Mouse (Mus musculus): ENCODE measurements around the gene Glb1l2. TPM values are rescaled to one million over a fixed set of nuclear protein-coding genes. Genes with fewer than 3 reads are reported as not detected.

The Glb1l2 gene
- polyA plus RNA-seq, 1 experiment from 2014 or later: 3.5 TPM

DNA sequence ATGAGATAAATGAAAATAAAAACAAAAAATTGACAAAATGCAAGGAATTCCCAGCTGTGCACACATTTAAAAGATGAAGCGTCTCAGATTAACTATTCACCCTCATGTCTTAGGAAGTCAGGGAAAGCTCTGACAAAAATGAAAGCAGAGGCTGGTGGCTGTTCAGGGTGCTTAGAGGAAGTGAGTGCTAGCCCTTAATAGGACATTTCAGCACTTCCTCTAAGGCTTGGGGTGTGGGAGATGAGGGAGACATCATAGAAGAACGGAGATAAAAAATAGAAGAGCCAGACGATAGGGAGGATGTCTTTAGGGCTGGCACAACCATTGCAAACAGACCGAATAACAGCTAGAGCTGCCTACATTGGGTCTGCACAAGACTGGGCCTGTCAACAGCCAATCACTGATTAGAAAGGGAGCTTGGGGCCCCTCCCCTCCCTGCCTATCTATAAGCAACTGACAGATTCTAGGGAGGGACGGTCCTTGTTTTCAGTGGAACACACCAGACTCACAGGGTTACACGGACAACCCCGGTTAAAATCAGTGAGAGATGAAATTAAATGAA lies 22.8 kb downstream of the Glb1l2 start:
- no peak overlapping the region for H3K27ac ChIP-seq (ENCODE audit: low read depth, low read length)
- H3K4me1 ChIP-seq (ENCODE audit: control insufficient read depth, insufficient read depth, low read depth, low read length): no peaks in the 10 kb centered on the region
- ATAC-seq: 0 out of 2 replicates have a peak, but pooled peaks have one; percentile 73
- H3K9ac ChIP-seq (ENCODE audit: low read depth, low read length): no peak overlapping the region
- 59% methylated on average over 7 of the region's 7 CpGs for WGBS
- no peak overlapping the region for H3K4me2 ChIP-seq (ENCODE audit: low read length)
- H3K27me3 ChIP-seq (replicated peaks; ENCODE audit: control insufficient read depth, insufficient read depth, low read length): no peaks in the 10 kb centered on the region
- no peaks in the 10 kb centered on the region for H3K36me3 ChIP-seq (ENCODE audit: control insufficient read depth, insufficient read depth, low read length)
- H3K9me3 ChIP-seq (ENCODE audit: control insufficient read depth, low read length): no peaks in the 10 kb centered on the region
- H3K4me3 ChIP-seq (ENCODE audit: low read length): no peak overlapping the region

DNA sequence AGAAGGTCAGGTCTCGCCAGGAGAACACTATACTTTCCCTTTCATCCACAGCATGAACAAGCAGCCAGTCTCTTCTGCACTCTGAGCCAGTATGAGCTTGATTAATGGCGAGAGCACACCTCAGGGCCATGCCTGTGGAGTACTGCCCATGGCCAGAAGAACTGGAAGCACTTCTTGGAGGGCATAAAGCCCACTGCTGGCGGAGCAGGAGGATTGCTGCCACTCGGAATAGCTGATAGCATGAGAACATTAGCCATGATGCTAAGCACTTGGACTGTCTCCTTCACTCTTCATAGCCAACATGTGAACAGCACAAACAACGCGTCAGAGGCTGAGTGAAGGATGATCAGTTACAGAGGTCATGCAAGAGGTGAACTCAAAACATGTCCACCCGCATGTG lies 27.8 kb downstream of the Glb1l2 start:
- 85% methylated on average over 7 of the region's 7 CpGs for WGBS
- Histone ChIP-seq H3K4me1 (ENCODE audit: control insufficient read depth, insufficient read depth, low read depth, low read length) (no peaks in the 10 kb centered on the region), H3K27me3 (replicated peaks; ENCODE audit: control insufficient read depth, insufficient read depth, low read length) (no peaks in the 10 kb centered on the region), H3K9me3 (ENCODE audit: control insufficient read depth, low read length) (no peaks in the 10 kb centered on the region), H3K9ac (ENCODE audit: low read depth, low read length) (no peak overlapping the region), H3K27ac (ENCODE audit: low read depth, low read length) (no peak overlapping the region), H3K4me3 (ENCODE audit: low read length) (no peak overlapping the region), H3K36me3 (ENCODE audit: control insufficient read depth, insufficient read depth, low read length) (no peaks in the 10 kb centered on the region), H3K4me2 (ENCODE audit: low read length) (no peak overlapping the region)
- ATAC-seq: no peak

- peak; percentile 82 for ATAC-seq
Measured at GRCm38 (mm10) chr9:26776122-26776902, 30.0 kb downstream of the Glb1l2 start.

GRCm38 (mm10) chr9:26775700-26776099 lies 30.6 kb downstream of the Glb1l2 start:
- no peak overlapping the region for H3K4me3 ChIP-seq (ENCODE audit: low read length)
- H3K27ac ChIP-seq (ENCODE audit: low read depth, low read length): 0 out of 2 replicates have a peak overlapping the region, but pooled peaks have one; percentile 7
- no peaks in the 10 kb centered on the region for H3K36me3 ChIP-seq (ENCODE audit: control insufficient read depth, insufficient read depth, low read length)
- H3K27me3 ChIP-seq (replicated peaks; ENCODE audit: control insufficient read depth, insufficient read depth, low read length): no peaks in the 10 kb centered on the region
- no peak overlapping the region for H3K9ac ChIP-seq (ENCODE audit: low read depth, low read length)
- no peak for ATAC-seq
- no peak overlapping the region for H3K4me2 ChIP-seq (ENCODE audit: low read length)
- H3K4me1 ChIP-seq (ENCODE audit: control insufficient read depth, insufficient read depth, low read depth, low read length): no peaks in the 10 kb centered on the region
- WGBS: 82% methylated on average over 2 of the region's 2 CpGs
- no peaks in the 10 kb centered on the region for H3K9me3 ChIP-seq (ENCODE audit: control insufficient read depth, low read length)

More at GRCm38 (mm10) chr9:26776122-26776902, 30.0 kb downstream of the Glb1l2 start:
- Histone ChIP-seq H3K36me3 (ENCODE audit: control insufficient read depth, insufficient read depth, low read length) (no peaks in the 10 kb centered on the region), H3K4me1 (ENCODE audit: control insufficient read depth, insufficient read depth, low read depth, low read length) (no peaks in the 10 kb centered on the region), H3K4me2 (ENCODE audit: low read length) (no peak overlapping the region), H3K9me3 (ENCODE audit: control insufficient read depth, low read length) (no peaks in the 10 kb centered on the region), H3K27me3 (replicated peaks; ENCODE audit: control insufficient read depth, insufficient read depth, low read length) (no peaks in the 10 kb centered on the region), H3K4me3 (ENCODE audit: low read length) (no peak overlapping the region), H3K9ac (ENCODE audit: low read depth, low read length) (no peak overlapping the region), H3K27ac (ENCODE audit: low read depth, low read length) (no peak overlapping the region)
- WGBS: 60% methylated on average over 6 of the region's 6 CpGs

DNA sequence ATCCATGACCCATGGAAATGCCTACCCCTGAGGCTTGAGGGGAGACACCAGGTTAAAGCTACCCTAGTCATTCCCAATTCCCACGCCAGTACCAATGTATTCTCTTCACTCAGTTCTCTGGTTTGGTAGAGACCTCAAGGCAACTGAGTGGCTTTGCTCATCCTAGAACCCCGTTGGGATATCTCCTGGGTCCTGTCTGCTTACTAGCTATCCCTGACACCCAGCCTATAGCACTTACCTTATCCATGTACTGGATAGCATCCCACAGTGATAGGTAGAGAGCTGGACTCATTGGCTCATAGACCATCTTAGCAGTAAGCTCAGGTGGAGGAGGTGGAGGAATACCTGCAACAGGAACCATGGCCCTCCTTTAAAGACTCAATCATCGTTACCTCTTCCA lies 38.1 kb downstream of the Glb1l2 start:
- Histone ChIP-seq H3K27me3 (replicated peaks; ENCODE audit: control insufficient read depth, insufficient read depth, low read length) (no peaks in the 10 kb centered on the region), H3K4me2 (ENCODE audit: low read length) (no peak overlapping the region), H3K4me3 (ENCODE audit: low read length) (no peak overlapping the region), H3K27ac (ENCODE audit: low read depth, low read length) (no peak overlapping the region), H3K9me3 (ENCODE audit: control insufficient read depth, low read length) (no peaks in the 10 kb centered on the region), H3K9ac (ENCODE audit: low read depth, low read length) (no peak overlapping the region), H3K36me3 (ENCODE audit: control insufficient read depth, insufficient read depth, low read length) (no peaks in the 10 kb centered on the region), H3K4me1 (ENCODE audit: control insufficient read depth, insufficient read depth, low read depth, low read length) (no peaks in the 10 kb centered on the region)
- WGBS: 91% methylated on average over 3 of the region's 3 CpGs
- no peak for ATAC-seq

- no peaks in the 10 kb centered on the region for H3K27me3 ChIP-seq (replicated peaks; ENCODE audit: control insufficient read depth, insufficient read depth, low read length)
- H3K9ac ChIP-seq (ENCODE audit: low read depth, low read length): no peak overlapping the region
- H3K4me2 ChIP-seq (ENCODE audit: low read length): no peak overlapping the region
- 0 out of 2 replicates have a peak, but pooled peaks cover 3% of the 10 kb centered on the region for H3K4me1 ChIP-seq (ENCODE audit: control insufficient read depth, insufficient read depth, low read depth, low read length)
- no peaks in the 10 kb centered on the region for H3K9me3 ChIP-seq (ENCODE audit: control insufficient read depth, low read length)
- no peak overlapping the region for H3K4me3 ChIP-seq (ENCODE audit: low read length)
- no peak overlapping the region for H3K27ac ChIP-seq (ENCODE audit: low read depth, low read length)
- no peak for ATAC-seq
- 90% methylated on average over 6 of the region's 6 CpGs for WGBS
- peaks cover 3% of the 10 kb centered on the region; the same call in 1 of the 2 replicates for H3K36me3 ChIP-seq (ENCODE audit: control insufficient read depth, insufficient read depth, low read length)
Measured at GRCm38 (mm10) chr9:26762477-26762876, 43.8 kb downstream of the Glb1l2 start.

- Histone ChIP-seq H3K27me3 (replicated peaks; ENCODE audit: control insufficient read depth, insufficient read depth, low read length) (no peaks in the 10 kb centered on the region), H3K9ac (ENCODE audit: low read depth, low read length) (no peak overlapping the region), H3K36me3 (ENCODE audit: control insufficient read depth, insufficient read depth, low read length) (peaks cover 19% of the 10 kb centered on the region), H3K4me3 (ENCODE audit: low read length) (no peak overlapping the region), H3K27ac (ENCODE audit: low read depth, low read length) (no peak overlapping the region), H3K9me3 (ENCODE audit: control insufficient read depth, low read length) (no peaks in the 10 kb centered on the region), H3K4me2 (ENCODE audit: low read length) (no peak overlapping the region), H3K4me1 (ENCODE audit: control insufficient read depth, insufficient read depth, low read depth, low read length) (0 out of 2 replicates have a peak, but pooled peaks cover 3% of the 10 kb centered on the region)
- 50% methylated on average over 5 of the region's 5 CpGs for WGBS
- ATAC-seq: no peak
Measured at GRCm38 (mm10) chr9:26760576-26760975, 45.7 kb downstream of the Glb1l2 start.

GRCm38 (mm10) chr9:26760081-26760480 lies 46.2 kb downstream of the Glb1l2 start:
- Histone ChIP-seq H3K4me3 (ENCODE audit: low read length) (no peak overlapping the region), H3K9me3 (ENCODE audit: control insufficient read depth, low read length) (no peaks in the 10 kb centered on the region), H3K36me3 (ENCODE audit: control insufficient read depth, insufficient read depth, low read length) (peaks cover 22% of the 10 kb centered on the region), H3K4me1 (ENCODE audit: control insufficient read depth, insufficient read depth, low read depth, low read length) (0 out of 2 replicates have a peak, but pooled peaks cover 3% of the 10 kb centered on the region), H3K27me3 (replicated peaks; ENCODE audit: control insufficient read depth, insufficient read depth, low read length) (no peaks in the 10 kb centered on the region), H3K9ac (ENCODE audit: low read depth, low read length) (no peak overlapping the region), H3K4me2 (ENCODE audit: low read length) (no peak overlapping the region), H3K27ac (ENCODE audit: low read depth, low read length) (no peak overlapping the region)
- 24% methylated on average over 9 of the region's 9 CpGs for WGBS
- peak; percentile 78 for ATAC-seq

GRCm38 (mm10) chr9:26748893-26749292 lies 57.4 kb downstream of the Glb1l2 start:
- Histone ChIP-seq H3K9ac (ENCODE audit: low read depth, low read length) (no peak overlapping the region), H3K9me3 (ENCODE audit: control insufficient read depth, low read length) (no peaks in the 10 kb centered on the region), H3K4me3 (ENCODE audit: low read length) (no peak overlapping the region), H3K4me1 (ENCODE audit: control insufficient read depth, insufficient read depth, low read depth, low read length) (no peaks in the 10 kb centered on the region), H3K27ac (ENCODE audit: low read depth, low read length) (peak overlapping the region; percentile 32; the same call in 1 of the 2 replicates), H3K27me3 (replicated peaks; ENCODE audit: control insufficient read depth, insufficient read depth, low read length) (no peaks in the 10 kb centered on the region), H3K4me2 (ENCODE audit: low read length) (no peak overlapping the region), H3K36me3 (ENCODE audit: control insufficient read depth, insufficient read depth, low read length) (peaks cover 7% of the 10 kb centered on the region; the same call in 1 of the 2 replicates)
- WGBS: 75% methylated on average over 4 of the region's 4 CpGs
- ATAC-seq: peak; percentile 34; the same call in 1 of the 2 replicates
